Mouse (Mus musculus) heart, adult 8-10 months (tissue): ENCODE measurements around the gene Vmn2r120. TPM values are rescaled to one million over a fixed set of nuclear protein-coding genes. Genes with fewer than 3 reads are reported as not detected.
"Not testable (repeated sequence)": the region's sequence is repeated elsewhere in the genome, so short reads cannot be mapped to it uniquely, and the experiment has no call there.

Experiments used
- DNase-seq: peaks from one replicate; pipeline ENCODE4 v3.0.0; 2022; ENCODE audit warnings: low spot score
- total RNA-seq, 4 experiments: library from RNA; stranded (reverse); gene quantifications; 2 replicates each; pipeline ENCODE4 v1.2.4; 2022

Gene Vmn2r120
- under 1 TPM in 1 of 4 experiments, not detected in 3; 0.03 TPM for total RNA-seq

DNA sequence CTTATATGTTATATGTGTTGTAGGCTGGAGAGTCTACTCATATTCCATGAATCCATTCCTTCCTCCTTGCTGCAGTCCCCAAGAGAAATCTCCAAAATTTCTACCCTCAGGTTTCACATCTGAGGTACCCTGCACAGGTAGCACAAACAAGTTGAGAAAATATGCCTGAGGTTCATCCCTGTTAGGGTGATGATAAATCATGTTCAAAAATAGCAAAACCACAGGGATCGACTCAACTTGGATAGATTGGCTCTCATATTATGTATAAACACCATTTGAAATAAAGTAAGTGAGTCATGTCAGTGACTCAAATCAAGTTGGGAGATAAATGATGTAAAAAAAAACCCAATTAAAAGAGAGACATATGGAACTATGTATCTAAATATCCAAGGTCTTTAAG, at the start of gene Vmn2r120:
Gene Vmn2r120, minus strand, starts transcription at position 101 of the 400 bp plus-strand sequence.
- DNase-seq: no peak

- not testable (repeated sequence) for DNase-seq
Measured at GRCm38 (mm10) chr17:57587273-57587672, 42.0 kb upstream of the Vmn2r120 start.

GRCm38 (mm10) chr17:57574075-57574705, 28.9 kb upstream of the Vmn2r120 start:
- DNase-seq: no peak

Other genes with a start within 250 kb of the Vmn2r120 start
- gene Adgre1, start 186.8 kb downstream of the Vmn2r120 start, total RNA-seq: 10 to 100 TPM in 1 of 4 experiments, 1 to 10 TPM in 3; 4.0 to 16.4 (median 5.3) TPM
- gene Gm21834, start 196.7 kb upstream of the Vmn2r120 start, total RNA-seq: not detected
- gene Cntnap5c, start 224.1 kb upstream of the Vmn2r120 start, total RNA-seq: not detected